Mouse (Mus musculus) stomach, embryonic 14.5 days (tissue): Measurements from ENCODE around the gene Dtnb. TPM values are rescaled to one million over a fixed set of nuclear protein-coding genes. Genes with fewer than 3 reads are reported as not detected.

Experiments used
- ATAC-seq: fragments of 200-750 bp; cut with Nextera tagmentation; 2 replicates; pipeline ENCODE4 v1.8.0; 2017; ENCODE audit warnings: low read depth, moderate TSS enrichment; ENCODE audit not compliant: insufficient number of reproducible peaks, insufficient read depth, low FRiP score
- H3K27ac ChIP-seq: fragments of 300-500 bp; sonication (generic); 2 replicates; pipeline ENCODE4 v1.5.1; 2014; ENCODE audit warnings: mild to moderate bottlenecking, low read length, moderate library complexity, mixed read lengths
- H3K27me3 ChIP-seq: fragments of 300-500 bp; sonication (generic); 2 replicates; pipeline ENCODE4 v1.6.1; 2014; ENCODE audit warnings: low read length, control low read depth, mixed read lengths; ENCODE audit not compliant: control insufficient read depth, insufficient read depth
- H3K36me3 ChIP-seq: fragments of 300-500 bp; sonication (generic); 2 replicates; pipeline ENCODE4 v1.6.1; 2014; ENCODE audit warnings: mild to moderate bottlenecking, control low read depth, low read length, moderate library complexity, mixed read lengths; ENCODE audit not compliant: control insufficient read depth, insufficient read depth
- H3K4me1 ChIP-seq: fragments of 300-500 bp; sonication (generic); 2 replicates; pipeline ENCODE4 v1.6.1; 2014; ENCODE audit warnings: low read length, control low read depth, mixed read lengths; ENCODE audit not compliant: control insufficient read depth, insufficient read depth
- H3K4me2 ChIP-seq: fragments of 300-500 bp; sonication (generic); replicated peaks from 2 replicates; pipeline ENCODE4 v1.6.1; 2014; ENCODE audit warnings: low read depth, low read length, control low read depth
- H3K4me3 ChIP-seq: fragments of 300-500 bp; sonication (generic); 2 replicates; pipeline ENCODE4 v1.5.1; 2014; ENCODE audit warnings: low read depth, low read length, control low read depth
- H3K9ac ChIP-seq: fragments of 300-500 bp; sonication (generic); replicated peaks from 2 replicates; pipeline ENCODE4 v1.6.1; 2014; ENCODE audit warnings: low read depth, mild to moderate bottlenecking, control low read depth, low read length, moderate library complexity, mixed read lengths
- H3K9me3 ChIP-seq: fragments of 300-500 bp; sonication (generic); 2 replicates; pipeline ENCODE4 v1.6.1; 2016; ENCODE audit warnings: low read depth, low read length, control low read depth; ENCODE audit not compliant: control insufficient read depth
- WGBS: fragments of 180-500 bp; shearing (Covaris S2); extraction: QIAGEN DNeasy Blood & Tissue Kit; methylation state at CpG from one replicate; pipeline ENCODE4 v1.1.7; 2014; 5-methylcytosine and 5-hydroxymethylcytosine counted together
- polyA plus RNA-seq: library from polyadenylated mRNA; unstranded; fragments of >200 nt; fragmentation: Nextera tagmentation; extraction: Ambion mirVana; gene quantifications from 2 replicates; pipeline ENCODE4 v1.2.1, GENCODE M21; 2014

Gene Dtnb
- polyA plus RNA-seq, 1 experiment from 2014 or later: 36.1 TPM

- WGBS: 1% methylated on average over 7 of the region's 8 CpGs
- Histone ChIP-seq H3K9me3 (no peaks in the 10 kb centered on the region), H3K4me3 (no peak overlapping the region), H3K27ac (peak overlapping the region; percentile 98), H3K9ac (no peak overlapping the region), H3K36me3 (no peaks in the 10 kb centered on the region), H3K27me3 (no peaks in the 10 kb centered on the region), H3K4me2 (0 out of 2 replicates have a peak overlapping the region, but pooled peaks have one; percentile 18), H3K4me1 (peaks cover 72% of the 10 kb centered on the region)
- ATAC-seq: peak; percentile 80
Observed at GRCm38 (mm10) chr12:3781482-3781881, 209.3 kb downstream of the Dtnb start.

DNA sequence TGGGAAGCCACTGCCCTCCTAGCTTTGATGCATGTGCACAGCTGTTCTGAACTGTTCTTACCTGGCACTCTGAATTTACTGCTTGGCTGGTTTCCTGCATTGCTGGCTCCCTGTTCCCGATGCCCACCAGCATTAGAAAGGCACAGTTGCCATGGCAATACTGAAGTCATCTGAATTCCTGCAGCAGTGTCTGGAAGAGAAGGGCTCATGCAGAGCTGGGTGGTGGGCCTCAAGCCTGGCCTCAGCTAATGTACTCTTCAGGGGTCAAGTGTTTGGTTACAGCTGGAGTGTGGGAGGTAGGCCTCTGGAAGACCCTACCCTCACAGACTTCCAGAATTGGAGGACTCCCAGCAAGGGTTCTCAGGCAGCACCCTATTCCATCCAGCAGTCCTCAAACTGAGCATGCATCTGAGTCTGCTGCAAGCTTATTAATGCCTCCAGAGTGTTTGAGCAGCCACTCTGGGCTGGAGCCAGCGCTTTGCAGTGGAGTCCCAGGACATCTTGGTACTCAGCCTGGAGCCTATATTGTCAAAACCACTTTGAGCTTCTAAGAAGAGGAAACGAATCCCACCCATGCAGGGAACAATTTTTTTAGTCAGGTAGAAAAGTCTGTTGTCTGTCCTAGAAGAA is 211.1 kb downstream of the Dtnb start:
- Histone ChIP-seq H3K27me3 (no peaks in the 10 kb centered on the region), H3K4me2 (no peak overlapping the region), H3K27ac (peak overlapping the region; percentile 98; the same call in 1 of the 2 replicates), H3K9ac (no peak overlapping the region; the same call in 1 of the 2 replicates), H3K4me1 (peaks cover 90% of the 10 kb centered on the region), H3K4me3 (no peak overlapping the region), H3K9me3 (no peaks in the 10 kb centered on the region), H3K36me3 (no peaks in the 10 kb centered on the region)
- 38% methylated on average over 3 of the region's 3 CpGs for WGBS
- ATAC-seq: no peak

DNA sequence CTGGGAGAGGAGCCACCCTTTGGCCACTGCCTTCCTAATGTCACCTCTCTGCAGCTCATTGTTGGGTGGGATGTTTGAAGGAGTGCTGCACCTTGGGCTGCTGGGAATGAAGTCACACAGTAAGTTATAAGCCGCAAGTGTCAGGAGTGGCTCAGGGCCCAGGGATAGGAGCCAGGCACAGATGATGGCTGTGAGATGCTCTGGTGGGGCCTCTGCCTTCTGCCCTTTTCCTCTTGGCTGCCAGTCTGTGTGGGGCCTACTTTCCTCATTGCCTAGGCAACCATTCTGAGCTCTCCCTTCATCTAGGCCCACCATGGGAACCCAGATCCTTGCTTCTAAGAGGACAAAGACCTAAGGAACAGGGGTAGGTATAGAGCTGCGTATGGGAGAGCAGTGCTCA is 212.1 kb downstream of the Dtnb start:
- no peak overlapping the region for H3K9ac ChIP-seq
- WGBS: 63% methylated on average over 2 of the region's 2 CpGs
- H3K9me3 ChIP-seq: no peaks in the 10 kb centered on the region
- no peaks in the 10 kb centered on the region for H3K36me3 ChIP-seq
- H3K27me3 ChIP-seq: no peaks in the 10 kb centered on the region
- H3K27ac ChIP-seq: peak overlapping the region; percentile 48; the same call in 1 of the 2 replicates
- H3K4me1 ChIP-seq: peaks cover 95% of the 10 kb centered on the region
- ATAC-seq: no peak
- H3K4me3 ChIP-seq: no peak overlapping the region
- no peak overlapping the region for H3K4me2 ChIP-seq

DNA sequence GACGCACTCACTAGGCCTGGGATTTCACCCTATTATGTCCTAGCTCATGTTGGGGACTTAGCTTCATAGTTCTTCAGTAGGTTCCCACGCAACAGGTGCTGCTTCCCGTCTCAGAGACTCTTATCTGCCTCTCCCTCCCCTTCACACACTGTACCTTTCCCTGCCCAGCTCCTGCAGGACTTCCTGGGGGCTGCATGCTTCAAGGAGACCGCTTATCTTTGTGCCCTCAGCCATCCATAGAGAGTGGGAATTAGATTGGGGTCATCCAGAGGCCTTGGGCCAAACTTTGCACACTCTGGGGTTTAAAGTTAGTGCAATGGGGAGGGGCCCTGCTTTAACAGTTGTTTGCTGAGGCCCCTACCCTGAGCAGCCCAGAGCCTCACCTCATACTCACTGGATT is 212.5 kb downstream of the Dtnb start:
- Histone ChIP-seq H3K9me3 (no peaks in the 10 kb centered on the region), H3K27me3 (no peaks in the 10 kb centered on the region), H3K9ac (no peak overlapping the region), H3K27ac (peak overlapping the region; percentile 48; the same call in 1 of the 2 replicates), H3K36me3 (no peaks in the 10 kb centered on the region), H3K4me2 (no peak overlapping the region), H3K4me1 (peaks cover 90% of the 10 kb centered on the region), H3K4me3 (no peak overlapping the region)
- peak; percentile 78 for ATAC-seq
- WGBS: 43% methylated on average over 4 of the region's 4 CpGs

DNA sequence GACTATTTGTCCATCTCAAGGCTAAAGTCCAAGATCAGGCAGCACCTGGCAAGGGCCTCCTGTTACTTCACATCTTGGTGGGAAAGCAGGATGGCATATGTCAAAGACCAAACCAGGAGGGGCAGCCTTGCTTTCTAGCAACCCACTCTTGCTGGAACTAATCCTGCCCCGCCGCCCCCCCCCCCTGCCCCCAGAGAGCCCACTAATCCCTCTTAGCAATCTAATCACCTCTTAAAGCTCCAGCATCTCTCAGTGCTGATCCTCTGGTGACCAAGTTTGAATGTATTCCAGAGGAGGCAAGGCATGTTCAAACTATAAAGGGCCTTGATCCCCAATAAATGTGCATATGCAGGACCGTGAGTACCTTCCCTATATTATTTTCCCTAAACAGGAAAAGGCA is 214.9 kb downstream of the Dtnb start:
- WGBS: 36% methylated on average over 3 of the region's 3 CpGs
- Histone ChIP-seq H3K9ac (no peak overlapping the region), H3K4me1 (peaks cover 71% of the 10 kb centered on the region), H3K4me3 (no peak overlapping the region), H3K27me3 (no peaks in the 10 kb centered on the region), H3K4me2 (no peak overlapping the region), H3K36me3 (no peaks in the 10 kb centered on the region), H3K9me3 (no peaks in the 10 kb centered on the region), H3K27ac (peak overlapping the region; percentile 48)
- ATAC-seq: no peak

GRCm38 (mm10) chr12:3787541-3787940 is 215.4 kb downstream of the Dtnb start:
- Histone ChIP-seq H3K27me3 (no peaks in the 10 kb centered on the region), H3K9ac (no peak overlapping the region), H3K36me3 (no peaks in the 10 kb centered on the region), H3K4me3 (no peak overlapping the region), H3K4me2 (no peak overlapping the region), H3K4me1 (peaks cover 66% of the 10 kb centered on the region), H3K27ac (peak overlapping the region; percentile 48), H3K9me3 (no peaks in the 10 kb centered on the region)
- no peak for ATAC-seq
- WGBS: 15% methylated on average over 1 of the region's 1 CpGs

GRCm38 (mm10) chr12:3788421-3789051 is 216.4 kb downstream of the Dtnb start:
- Histone ChIP-seq H3K9me3 (no peaks in the 10 kb centered on the region), H3K4me3 (no peak overlapping the region), H3K4me1 (peaks cover 56% of the 10 kb centered on the region), H3K9ac (no peak overlapping the region), H3K27ac (peak overlapping the region; percentile 48), H3K27me3 (no peaks in the 10 kb centered on the region), H3K36me3 (no peaks in the 10 kb centered on the region), H3K4me2 (no peak overlapping the region)
- ATAC-seq: no peak
- 29% methylated on average over 5 of the region's 5 CpGs for WGBS

- no peak overlapping the region for H3K4me2 ChIP-seq
- H3K27ac ChIP-seq: peak overlapping the region; percentile 17; the same call in 1 of the 2 replicates
- H3K36me3 ChIP-seq: no peaks in the 10 kb centered on the region
- H3K4me1 ChIP-seq: peaks cover 44% of the 10 kb centered on the region
- no peak overlapping the region for H3K9ac ChIP-seq
- ATAC-seq: no peak
- no peaks in the 10 kb centered on the region for H3K27me3 ChIP-seq
- no peak overlapping the region for H3K4me3 ChIP-seq
- WGBS: 58% methylated on average over 5 of the region's 5 CpGs
- no peaks in the 10 kb centered on the region for H3K9me3 ChIP-seq
Observed at GRCm38 (mm10) chr12:3789626-3790185, 217.5 kb downstream of the Dtnb start.
